Mouse (Mus musculus): Measurements from ENCODE around the gene Zc3hav1. TPM values are rescaled to one million over a fixed set of nuclear protein-coding genes. Genes with fewer than 3 reads are reported as not detected.
A peak's percentile ranks its signal among the peaks of the same experiment; 100 is the strongest.

Gene Zc3hav1
- total RNA-seq, 2 experiments from 2014 or later = 15.9 to 17.0 TPM

DNA sequence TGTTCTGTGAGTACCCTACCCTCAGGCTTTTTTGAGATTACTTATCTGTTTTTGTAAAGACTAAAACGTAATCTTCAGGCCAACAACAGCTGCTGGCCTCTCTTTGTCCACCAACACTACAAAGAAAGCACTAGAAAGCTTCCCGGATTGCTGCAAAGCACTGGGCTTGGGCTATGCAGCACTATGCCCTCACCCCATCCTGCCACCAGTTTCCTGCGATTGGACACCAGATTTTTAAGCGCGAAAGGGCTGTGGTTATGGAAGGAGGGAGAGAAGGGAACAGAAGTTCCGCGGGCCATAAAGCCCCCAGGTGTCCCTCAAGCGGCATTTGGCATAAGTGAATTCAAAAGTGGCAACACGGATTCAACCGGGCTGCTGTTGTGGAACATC, 56.2 kb downstream of the Zc3hav1 start:
- DNase-seq (ENCODE audit: low spot score in 2 of 2) = peak in 1 of 2 experiments; percentile 12

DNA sequence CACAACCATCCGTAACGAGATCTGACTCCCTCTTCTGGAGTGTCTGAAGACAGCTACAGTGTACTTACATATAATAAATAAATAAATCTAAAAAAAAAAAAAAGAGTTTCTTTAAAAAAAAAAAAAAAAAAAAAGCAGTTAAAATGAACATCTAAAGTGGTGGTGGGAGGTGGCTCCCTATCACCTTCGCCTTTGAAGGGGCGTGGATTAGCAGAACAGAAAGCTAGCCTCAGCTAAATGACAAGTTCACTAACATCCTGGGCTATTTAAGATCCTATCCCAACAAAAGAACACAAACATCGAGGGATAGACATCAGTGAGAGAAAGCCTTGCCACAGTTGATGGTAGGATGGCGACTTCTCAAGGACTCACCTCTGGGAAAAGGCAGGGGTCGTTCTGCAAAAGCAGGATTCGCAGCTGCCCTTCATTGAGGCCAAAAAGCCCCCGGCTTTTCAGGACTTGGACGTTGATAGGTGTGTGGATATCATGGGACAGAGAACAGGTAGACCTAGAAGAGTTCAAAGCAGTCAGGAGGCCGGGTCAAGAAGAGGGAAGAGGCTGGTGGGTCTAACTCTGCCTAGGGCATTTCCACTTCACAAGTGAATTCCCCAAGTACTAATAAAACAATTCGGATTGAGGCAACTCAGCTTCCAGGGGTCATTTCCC, 56.7 kb downstream of the Zc3hav1 start:
- no peak for DNase-seq (ENCODE audit: low spot score in 2 of 2)

DNA sequence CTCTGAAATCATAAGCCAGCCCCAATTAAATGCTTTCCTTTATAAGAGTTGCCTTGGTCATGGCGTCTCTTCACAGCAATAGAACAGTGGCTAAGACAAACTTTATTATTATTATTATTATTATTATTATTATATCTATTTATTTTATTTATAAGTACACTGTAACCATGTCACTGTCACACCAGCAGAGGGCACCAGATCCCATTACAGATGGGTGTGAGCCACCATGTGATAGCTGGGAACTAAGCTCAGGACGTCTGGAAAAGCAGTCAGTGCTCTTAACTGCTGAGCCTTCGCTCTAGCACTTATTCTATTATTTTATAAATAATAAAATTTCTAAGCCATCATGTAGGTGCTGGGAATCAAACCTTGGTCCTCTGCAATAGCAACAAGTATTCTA, 60.7 kb downstream of the Zc3hav1 start:
- DNase-seq (ENCODE audit: low spot score in 2 of 2) = no peak

DNA sequence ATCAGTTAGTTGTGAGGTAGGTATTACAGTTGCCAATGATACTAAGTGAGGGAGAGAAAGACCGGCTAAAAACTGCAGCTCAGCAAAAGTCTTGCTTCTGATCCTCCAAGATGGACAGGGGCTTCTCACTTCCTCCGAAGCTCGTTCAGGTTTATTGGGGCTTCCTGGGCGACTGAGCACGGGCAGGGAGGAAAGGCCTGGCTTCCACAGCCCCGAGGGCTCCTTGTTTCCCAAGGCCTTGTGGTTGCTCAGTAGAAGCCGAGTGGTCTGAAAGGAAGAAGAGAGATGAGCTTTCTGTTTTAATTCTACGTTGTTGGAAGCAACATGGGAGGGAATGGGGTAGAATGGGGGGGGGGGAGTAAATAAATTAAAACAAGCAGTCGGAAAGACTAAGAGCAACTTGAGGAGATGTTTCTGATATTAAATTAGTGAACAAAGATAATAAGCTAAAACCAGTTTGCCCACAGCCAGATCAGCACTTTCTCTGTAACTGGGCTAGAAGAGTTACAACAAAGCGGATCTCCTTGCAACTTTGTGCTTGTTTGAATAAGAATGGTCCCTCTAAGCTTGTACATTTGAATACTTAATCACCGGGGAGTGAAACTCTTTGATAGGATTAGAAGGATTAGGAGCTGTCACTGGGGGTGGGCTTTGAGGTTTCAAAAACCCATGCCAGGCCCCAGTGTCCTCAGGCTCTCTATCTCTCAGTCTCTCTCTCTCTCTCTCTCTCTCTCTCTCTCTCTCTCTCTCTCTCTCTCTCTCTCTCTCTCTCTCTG, 61.3 kb downstream of the Zc3hav1 start:
- no peak for DNase-seq (ENCODE audit: low spot score in 2 of 2)

DNA sequence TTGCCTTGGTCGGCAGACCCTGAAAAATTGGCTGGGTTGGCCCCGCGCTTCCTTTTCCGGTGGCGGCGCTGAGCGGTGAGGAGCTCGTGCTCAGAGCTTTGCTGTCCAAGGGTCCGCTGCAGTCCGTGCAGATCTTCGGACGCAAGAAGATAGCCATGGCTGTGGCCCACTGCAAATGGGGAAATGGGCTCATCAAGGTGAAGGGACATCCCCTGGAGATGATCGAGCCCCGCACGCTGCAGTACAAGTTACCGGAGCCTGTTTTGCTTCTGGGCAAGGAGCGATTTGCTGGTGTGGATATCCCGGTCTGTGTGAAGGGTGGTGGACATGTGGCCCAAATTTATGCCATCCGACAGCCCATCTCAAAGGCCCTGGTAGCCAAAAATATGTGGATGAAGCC, 70.0 kb downstream of the Zc3hav1 start:
- no peak for DNase-seq (ENCODE audit: low spot score in 2 of 2)

DNA sequence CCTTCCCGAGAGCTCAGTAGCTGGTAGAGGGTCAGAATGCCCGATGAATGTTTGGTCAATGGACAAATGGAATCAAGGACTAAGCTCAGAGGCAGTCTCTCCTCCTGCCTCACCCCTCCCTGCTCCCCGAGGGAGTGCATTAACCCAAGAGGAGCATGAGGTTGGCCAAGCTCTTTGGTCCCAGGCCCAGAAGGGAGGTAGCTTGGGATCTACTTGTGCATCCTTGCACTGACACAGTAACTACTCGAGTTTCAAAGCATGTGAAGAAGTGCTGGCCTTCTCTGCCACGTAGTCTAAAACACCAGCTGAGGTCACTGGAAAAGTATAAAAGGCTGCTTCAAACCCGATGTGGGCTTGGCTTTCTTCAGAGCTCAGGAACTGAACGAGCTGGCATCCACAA, 89.9 kb downstream of the Zc3hav1 start:
- no peak for DNase-seq (ENCODE audit: low spot score in 2 of 2)

DNA sequence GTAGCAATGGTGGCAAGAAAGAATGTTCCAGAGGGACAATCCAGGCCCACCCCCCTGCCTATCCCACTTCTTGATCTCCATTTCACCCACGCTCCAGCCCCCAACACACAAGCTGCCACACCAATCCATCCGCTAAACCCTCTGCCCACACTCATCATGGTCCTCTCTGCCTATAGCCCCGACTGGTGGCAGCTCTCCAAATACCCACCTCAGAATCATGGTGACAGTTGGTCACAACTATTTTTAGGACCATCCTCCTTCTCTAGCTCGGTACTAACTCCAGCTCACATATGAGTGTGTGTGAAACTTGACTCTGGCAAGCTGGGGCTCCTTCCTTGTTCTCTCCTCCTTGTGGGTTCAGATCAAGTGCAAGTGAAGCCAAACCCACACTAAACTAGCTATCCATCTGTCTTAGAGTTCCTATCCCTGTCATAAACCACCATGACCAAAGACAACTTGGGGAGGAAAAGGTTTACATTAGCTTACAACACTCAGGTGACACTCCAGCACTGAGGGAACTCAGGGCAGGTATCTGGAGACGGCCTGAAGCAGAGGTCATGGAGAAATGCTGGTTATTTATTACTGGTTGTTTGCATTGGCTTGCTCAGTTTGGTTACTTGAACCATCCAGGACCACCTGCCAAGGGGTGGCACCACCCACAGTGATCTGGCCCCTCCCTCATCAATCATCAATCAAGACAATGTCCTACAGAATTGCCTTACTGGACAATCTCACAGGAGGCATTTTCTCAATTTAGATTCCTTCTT, 90.8 kb downstream of the Zc3hav1 start:
- DNase-seq (ENCODE audit: low spot score in 2 of 2) = no peak

DNA sequence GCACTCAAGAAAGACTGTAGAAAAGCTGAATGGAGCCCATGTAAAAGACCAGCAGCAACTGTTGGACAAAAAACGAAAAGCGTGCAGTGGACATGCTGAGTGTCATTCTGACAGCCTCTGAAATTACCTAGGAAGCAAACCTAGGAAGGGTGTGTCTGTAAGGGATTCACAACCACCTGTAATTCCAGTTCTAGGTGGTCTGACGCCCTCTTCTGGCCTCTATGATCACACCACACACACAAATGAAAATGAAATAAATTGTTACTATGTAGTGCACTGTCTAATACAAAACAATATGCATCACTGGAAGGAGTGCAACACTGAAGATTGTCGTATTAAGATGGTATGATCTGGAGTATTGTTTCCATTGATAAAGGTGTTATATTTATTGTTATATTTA, 92.5 kb downstream of the Zc3hav1 start:
- no peak for DNase-seq (ENCODE audit: low spot score in 2 of 2)

DNA sequence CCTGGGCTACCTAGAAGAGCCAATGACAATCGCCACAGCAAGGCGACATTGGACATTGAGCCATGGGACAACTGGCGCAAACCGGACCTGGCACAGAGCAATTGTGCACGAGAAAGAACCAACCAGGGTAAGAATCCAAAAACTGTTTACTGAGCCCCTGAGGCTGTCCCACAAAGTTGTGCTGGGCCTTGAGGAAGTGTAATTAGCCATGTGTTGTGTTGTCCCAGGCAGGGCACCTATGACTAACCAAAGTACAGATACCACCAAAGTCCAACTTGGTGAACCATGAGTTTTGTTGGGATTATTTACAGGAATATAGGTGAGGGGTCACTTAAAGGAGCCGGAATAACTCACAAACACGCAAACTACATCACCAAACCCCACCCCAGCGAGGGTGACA, 96.9 kb downstream of the Zc3hav1 start:
- no peak for DNase-seq (ENCODE audit: low spot score in 2 of 2)

DNA sequence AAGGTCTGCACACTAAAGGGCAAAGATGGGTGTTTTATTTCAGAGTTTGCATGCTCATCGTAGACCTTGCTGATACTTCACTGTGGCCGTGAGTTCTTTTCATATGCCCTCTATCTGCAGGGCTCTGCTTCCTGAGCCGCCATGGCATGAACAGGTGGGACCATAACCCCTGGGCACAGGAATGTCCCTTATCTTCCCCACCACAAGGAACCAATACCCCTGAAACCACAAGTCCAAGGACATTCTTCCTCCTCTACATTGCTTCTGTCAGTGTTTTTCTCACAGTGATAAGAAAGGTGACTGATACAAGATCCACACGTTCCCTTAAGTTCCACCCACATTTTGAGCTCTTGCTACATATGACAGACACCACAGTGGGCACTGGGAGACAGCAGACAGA, 97.6 kb downstream of the Zc3hav1 start:
- DNase-seq (ENCODE audit: low spot score in 2 of 2) = no peak

DNA sequence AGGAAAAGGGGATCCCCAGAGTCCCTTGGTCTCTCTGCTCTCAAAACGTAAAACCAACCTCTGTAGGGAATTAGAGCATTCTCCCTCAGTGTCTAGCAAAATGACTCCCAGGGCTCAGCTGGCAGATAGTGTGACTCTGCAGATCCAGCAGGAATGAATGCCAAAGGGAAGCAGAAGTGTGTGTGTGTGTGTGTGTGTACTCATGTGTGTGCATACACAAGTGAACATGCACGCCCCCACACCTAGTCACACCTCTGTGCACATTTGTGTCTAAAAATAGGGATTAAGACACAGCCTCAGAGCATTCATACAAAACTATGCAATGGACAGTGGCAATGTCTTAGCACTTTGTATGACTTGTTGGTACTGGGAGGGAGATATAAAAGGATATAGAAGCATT, 98.6 kb downstream of the Zc3hav1 start:
- DNase-seq (ENCODE audit: low spot score in 2 of 2) = no peak

Other genes with a start within 250 kb of the Zc3hav1 start
- gene Tmem213, start 245.3 kb downstream of the Zc3hav1 start, total RNA-seq (2021) = not detected
- gene Atp6v0a4, start 230.0 kb downstream of the Zc3hav1 start, total RNA-seq (2021) = 1 to 10 TPM; 1.7 to 2.0 TPM
- 1 to 10 TPM; 4.0 to 4.6 TPM for gene D630045J12Rik, start 100.6 kb downstream of the Zc3hav1 start, total RNA-seq (2021)
- gene Zc3hav1l, start 55.3 kb downstream of the Zc3hav1 start, total RNA-seq (2021) = 10 to 100 TPM; 11.0 to 11.9 TPM
- gene Ttc26, start 26.9 kb upstream of the Zc3hav1 start, total RNA-seq (2021) = 1 to 10 TPM; 4.3 TPM
- gene Ubn2, start 79.3 kb upstream of the Zc3hav1 start, total RNA-seq (2021) = 10 to 100 TPM; 29.2 to 36.9 TPM
- 10 to 100 TPM; 72.4 to 77.7 TPM for gene Fmc1, start 178.9 kb upstream of the Zc3hav1 start, total RNA-seq (2021)
- gene Luc7l2, start 196.7 kb upstream of the Zc3hav1 start, total RNA-seq (2021) = 100 to 1,000 TPM; 138 to 156 TPM

All from gastrocnemius, postnatal 4 days (tissue).